Mouse (Mus musculus) heart, embryonic 11.5 days (tissue): ENCODE data around the gene Elob. TPM values are rescaled to one million over a fixed set of nuclear protein-coding genes. Genes with fewer than 3 reads are reported as not detected.

Source experiments
- ATAC-seq: fragments of 200-750 bp; cut with Nextera tagmentation; replicated peaks from 2 replicates; pipeline ENCODE4 v1.8.0; 2017; ENCODE audit warnings: moderate library complexity; ENCODE audit not compliant: insufficient number of reproducible peaks, low FRiP score, low TSS enrichment
- H3K27ac ChIP-seq: fragments of 300-500 bp; sonication (generic); 2 replicates; pipeline ENCODE4 v1.5.1; 2014; ENCODE audit warnings: mild to moderate bottlenecking, low read depth, low read length
- H3K27me3 ChIP-seq: fragments of 300-500 bp; sonication (generic); 2 replicates; pipeline ENCODE4 v1.6.1; 2014; ENCODE audit warnings: mild to moderate bottlenecking, low read length, mixed read lengths; ENCODE audit not compliant: control insufficient read depth, insufficient read depth
- H3K36me3 ChIP-seq: fragments of 300-500 bp; sonication (generic); 2 replicates; pipeline ENCODE4 v1.6.1; 2014; ENCODE audit warnings: mild to moderate bottlenecking, low read length, moderate library complexity, mixed read lengths; ENCODE audit not compliant: control insufficient read depth, insufficient read depth
- H3K4me1 ChIP-seq: fragments of 300-500 bp; sonication (generic); 2 replicates; pipeline ENCODE4 v1.6.1; 2014; ENCODE audit warnings: low read length; ENCODE audit not compliant: control insufficient read depth, insufficient read depth
- H3K4me2 ChIP-seq: fragments of 300-500 bp; sonication (generic); 2 replicates; pipeline ENCODE4 v1.6.1; 2014; ENCODE audit warnings: mild to moderate bottlenecking, moderate library complexity
- H3K4me3 ChIP-seq: fragments of 300-500 bp; sonication (generic); 2 replicates; pipeline ENCODE4 v1.5.1; 2014; ENCODE audit warnings: low read depth, low read length
- H3K9ac ChIP-seq: fragments of 300-500 bp; sonication (generic); 2 replicates; pipeline ENCODE4 v1.6.1; 2014; ENCODE audit warnings: mild to moderate bottlenecking, low read depth, low read length, moderate library complexity
- H3K9me3 ChIP-seq: fragments of 300-500 bp; sonication (generic); replicated peaks from 2 replicates; pipeline ENCODE4 v1.6.1; 2016; ENCODE audit warnings: low read length; ENCODE audit not compliant: control insufficient read depth
- WGBS: fragments of 180-500 bp; shearing (Covaris S2); extraction: QIAGEN DNeasy Blood & Tissue Kit; methylation state at CpG from one replicate; pipeline ENCODE4 v1.1.7; 2014; ENCODE audit not compliant: insufficient replicate concordance; 5-methylcytosine and 5-hydroxymethylcytosine counted together
- polyA plus RNA-seq: library from polyadenylated mRNA; unstranded; fragments of >200 nt; fragmentation: Nextera tagmentation; extraction: Ambion mirVana; gene quantifications from 2 replicates; pipeline ENCODE4 v1.2.1, GENCODE M21; 2014

Elob gene
- polyA plus RNA-seq, 1 experiment from 2014 or later = 1,004 TPM

DNA sequence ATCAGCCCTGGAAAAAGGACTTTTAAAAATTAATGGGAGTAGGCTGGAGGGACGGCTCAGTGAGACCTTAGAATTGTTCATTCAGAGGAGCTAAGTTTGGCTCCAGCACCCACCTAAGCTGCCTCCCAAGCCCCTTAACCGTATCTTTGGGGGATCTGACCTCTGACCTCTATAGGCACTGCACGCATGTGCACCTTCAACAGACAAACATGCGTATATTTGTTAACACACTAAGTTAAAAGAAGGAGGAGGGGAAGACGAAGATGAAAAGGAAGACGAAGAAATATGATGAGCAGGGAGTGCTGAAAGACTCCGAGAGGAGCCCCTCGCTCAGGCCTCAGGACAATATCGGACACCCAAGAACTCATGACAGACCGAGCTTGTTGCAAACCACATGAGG, 27.3 kb downstream of the Elob start:
- H3K9ac ChIP-seq = no peak overlapping the region
- no peak overlapping the region for H3K4me2 ChIP-seq
- H3K27me3 ChIP-seq = no peaks in the 10 kb centered on the region
- 92% methylated on average over 10 of the region's 10 CpGs for WGBS
- no peak for ATAC-seq
- H3K36me3 ChIP-seq = no peaks in the 10 kb centered on the region
- H3K4me1 ChIP-seq = peaks cover 15% of the 10 kb centered on the region
- no peak overlapping the region for H3K4me3 ChIP-seq
- H3K27ac ChIP-seq = no peak overlapping the region
- H3K9me3 ChIP-seq = no peaks in the 10 kb centered on the region

DNA sequence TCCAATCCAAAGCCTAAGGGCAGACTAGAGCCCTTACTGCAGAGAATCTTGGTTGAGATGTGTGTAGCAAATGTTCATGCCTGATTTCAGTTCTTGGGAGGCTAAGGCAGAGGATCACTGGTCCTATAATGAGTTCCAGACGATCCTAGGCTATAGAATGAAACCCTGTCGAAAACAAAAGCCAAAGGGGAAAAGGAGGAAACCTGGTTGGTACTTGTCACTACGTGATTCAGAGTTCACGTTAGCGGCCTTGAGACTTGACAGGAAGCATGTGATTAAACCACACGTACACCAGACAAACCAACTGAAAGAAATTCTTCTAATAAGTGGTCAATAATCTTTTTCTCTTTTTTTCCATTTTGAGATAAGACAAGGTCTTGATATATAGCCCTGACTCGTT, 31.6 kb downstream of the Elob start:
- ATAC-seq = no peak
- Histone ChIP-seq H3K9ac (no peak overlapping the region), H3K27me3 (no peaks in the 10 kb centered on the region), H3K27ac (no peak overlapping the region), H3K4me2 (no peak overlapping the region), H3K4me3 (no peak overlapping the region), H3K9me3 (no peaks in the 10 kb centered on the region), H3K36me3 (no peaks in the 10 kb centered on the region), H3K4me1 (no peaks in the 10 kb centered on the region)
- WGBS = 68% methylated on average over 7 of the region's 7 CpGs

DNA sequence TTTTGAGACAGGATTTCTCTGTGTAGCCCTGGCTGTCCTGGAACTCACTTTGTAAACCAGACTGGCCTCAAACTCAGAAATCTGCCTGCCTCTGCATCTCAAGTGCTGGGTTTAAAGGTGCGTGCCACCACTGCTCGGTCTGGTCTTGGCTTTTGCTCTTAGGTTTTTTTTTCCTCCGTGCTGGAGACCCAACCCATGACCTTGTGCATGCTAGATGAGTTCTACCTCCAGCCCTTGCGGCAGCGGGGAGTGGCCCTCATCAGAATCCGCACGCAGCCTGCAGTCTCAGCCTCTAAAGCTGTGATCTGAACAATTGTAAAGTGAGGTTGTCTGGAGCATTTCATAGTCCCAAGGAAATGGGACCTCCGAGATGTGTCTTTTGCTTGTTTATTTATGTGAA, 33.6 kb downstream of the Elob start:
- WGBS = 91% methylated on average over 8 of the region's 8 CpGs
- H3K36me3 ChIP-seq = no peaks in the 10 kb centered on the region
- H3K4me2 ChIP-seq = no peak overlapping the region
- no peak overlapping the region for H3K27ac ChIP-seq
- H3K9me3 ChIP-seq = no peaks in the 10 kb centered on the region
- ATAC-seq = no peak
- peaks cover 5% of the 10 kb centered on the region; the same call in 1 of the 2 replicates for H3K4me1 ChIP-seq
- no peak overlapping the region for H3K4me3 ChIP-seq
- no peak overlapping the region for H3K9ac ChIP-seq
- no peaks in the 10 kb centered on the region for H3K27me3 ChIP-seq

DNA sequence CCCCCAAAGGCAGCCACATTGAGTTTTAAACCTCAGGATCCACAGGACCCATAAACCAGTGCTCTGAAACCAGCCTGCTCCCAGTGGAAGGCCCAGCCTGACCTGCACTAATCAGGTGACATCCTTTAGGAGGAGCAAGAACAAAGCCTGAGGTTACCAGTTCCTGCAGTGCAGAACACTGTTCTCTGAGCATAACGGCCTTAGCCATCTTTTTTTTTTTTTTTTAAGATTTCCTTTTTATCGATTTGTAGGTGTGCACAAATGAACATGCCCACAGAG, 37.9 kb downstream of the Elob start:
- Histone ChIP-seq H3K27me3 (no peaks in the 10 kb centered on the region), H3K36me3 (no peaks in the 10 kb centered on the region), H3K9ac (peak overlapping the region; percentile 96; the same call in 1 of the 2 replicates), H3K9me3 (no peaks in the 10 kb centered on the region), H3K27ac (peak overlapping the region; percentile 89; the same call in 1 of the 2 replicates), H3K4me3 (peak overlapping the region; percentile 48), H3K4me2 (peak overlapping the region; percentile 86), H3K4me1 (peaks cover 9% of the 10 kb centered on the region)
- ATAC-seq = no peak
- 49% methylated on average over 2 of the region's 2 CpGs for WGBS

DNA sequence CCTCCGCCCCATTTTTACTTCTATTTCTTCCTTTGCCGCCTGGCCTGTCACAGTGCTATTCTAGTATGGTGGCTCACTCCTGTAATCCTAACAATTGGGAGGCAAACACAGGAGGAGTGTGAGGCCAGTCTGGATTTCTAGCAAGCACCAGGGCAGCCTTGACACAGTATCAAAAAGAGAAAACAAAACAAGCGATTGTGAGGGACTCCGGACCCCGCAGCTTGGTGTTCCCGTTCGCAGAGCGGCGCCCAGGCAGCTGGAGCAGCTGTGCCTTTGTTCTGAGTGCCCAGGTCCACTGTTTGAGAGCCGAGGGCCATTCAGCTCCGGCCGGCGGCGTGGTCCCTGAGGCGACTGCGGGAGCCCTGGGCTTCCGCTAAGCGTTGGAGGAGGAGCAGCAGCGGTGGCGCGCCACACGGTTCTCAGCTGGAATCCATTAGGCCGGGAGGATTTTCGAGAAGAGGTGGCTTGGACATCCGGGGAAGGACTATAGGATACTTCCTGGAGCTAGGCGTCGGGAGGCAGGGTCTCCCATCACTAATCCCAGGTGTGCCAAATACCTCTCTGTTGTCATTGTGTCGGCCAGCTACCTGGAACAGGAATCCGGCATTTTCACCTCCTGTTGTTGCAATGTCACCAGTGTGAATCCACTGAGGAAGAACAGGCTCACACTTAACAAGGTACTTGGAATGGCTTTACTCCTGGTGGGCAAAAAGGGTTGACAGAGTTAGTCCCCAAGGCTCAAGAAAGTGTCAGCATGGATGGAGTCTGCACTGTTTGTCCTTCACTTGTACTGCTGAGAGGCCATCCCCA, 38.5 kb downstream of the Elob start, which contains the start of gene Srrm2:
Gene Srrm2, plus strand, starts transcription at position 264 of the 810 bp plus-strand sequence.
- H3K9ac ChIP-seq = peak within 1 kb of the TSS; percentile 96
- no peaks in the 10 kb centered on the region for H3K27me3 ChIP-seq
- H3K4me2 ChIP-seq = peak within 1 kb of the TSS; percentile 86
- H3K4me3 ChIP-seq = peak within 1 kb of the TSS; percentile 48
- peak within 1 kb of the TSS; percentile 89 for H3K27ac ChIP-seq
- no peaks in the 10 kb centered on the region for H3K36me3 ChIP-seq
- peaks cover 9% of the 10 kb centered on the region for H3K4me1 ChIP-seq
- no peaks in the 10 kb centered on the region for H3K9me3 ChIP-seq
- peak; percentile 51; the same call in 1 of the 2 replicates for ATAC-seq
- 1% methylated on average over 29 of the region's 29 CpGs for WGBS

DNA sequence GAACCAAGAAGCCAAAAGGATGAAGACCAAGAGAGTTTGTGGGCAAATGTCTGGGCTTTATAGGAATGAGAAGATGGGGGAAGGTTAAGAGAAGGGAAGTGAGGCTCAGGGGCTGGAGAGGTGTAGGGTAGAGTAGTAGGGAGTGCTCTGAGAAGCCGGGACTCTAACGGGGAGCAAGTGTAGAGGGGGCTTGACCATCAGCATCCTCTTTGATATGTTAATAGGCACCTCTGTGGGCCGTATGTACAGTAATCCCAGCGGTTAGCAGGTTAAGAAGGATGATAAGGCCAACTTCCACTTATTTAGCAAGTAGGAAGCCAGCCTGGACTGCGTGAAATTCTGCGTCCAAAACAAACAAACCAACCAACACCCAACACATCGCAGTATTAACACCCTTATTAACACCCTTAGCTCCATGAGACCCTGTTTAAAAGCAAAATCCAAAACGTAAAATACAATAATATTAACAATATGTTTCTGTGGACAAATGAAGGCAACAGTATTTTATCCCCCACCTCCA, 39.1 kb downstream of the Elob start:
- 13% methylated on average over 8 of the region's 8 CpGs for WGBS
- Histone ChIP-seq H3K4me2 (peak overlapping the region; percentile 86), H3K9me3 (no peaks in the 10 kb centered on the region), H3K27ac (peak overlapping the region; percentile 89; the same call in 1 of the 2 replicates), H3K4me3 (peak overlapping the region; percentile 48), H3K9ac (peak overlapping the region; percentile 96), H3K36me3 (no peaks in the 10 kb centered on the region), H3K27me3 (no peaks in the 10 kb centered on the region), H3K4me1 (peaks cover 9% of the 10 kb centered on the region)
- ATAC-seq = no peak

DNA sequence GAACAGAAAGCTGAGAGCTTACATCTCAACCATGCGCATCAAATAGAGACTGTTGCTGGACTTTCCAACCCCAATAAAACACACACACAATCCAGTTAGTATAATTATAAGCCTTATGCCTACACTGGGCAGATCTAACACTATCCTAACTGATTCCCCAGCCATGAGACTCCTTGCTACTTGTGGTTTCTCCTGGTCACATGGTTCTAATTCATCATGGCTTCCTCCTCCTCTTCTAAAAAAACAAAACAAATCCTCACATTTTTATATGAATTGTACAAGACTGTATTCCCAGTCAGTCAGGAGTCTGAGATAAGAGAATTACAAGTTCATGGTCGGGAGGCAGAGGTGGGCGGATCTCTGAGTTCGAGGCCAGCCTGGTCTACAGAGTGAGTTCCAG, 40.0 kb downstream of the Elob start:
- 79% methylated on average over 4 of the region's 4 CpGs for WGBS
- Histone ChIP-seq H3K4me2 (no peak overlapping the region), H3K27me3 (no peaks in the 10 kb centered on the region), H3K9me3 (no peaks in the 10 kb centered on the region), H3K9ac (no peak overlapping the region), H3K36me3 (no peaks in the 10 kb centered on the region), H3K4me1 (peaks cover 9% of the 10 kb centered on the region), H3K4me3 (no peak overlapping the region), H3K27ac (no peak overlapping the region)
- ATAC-seq = no peak

DNA sequence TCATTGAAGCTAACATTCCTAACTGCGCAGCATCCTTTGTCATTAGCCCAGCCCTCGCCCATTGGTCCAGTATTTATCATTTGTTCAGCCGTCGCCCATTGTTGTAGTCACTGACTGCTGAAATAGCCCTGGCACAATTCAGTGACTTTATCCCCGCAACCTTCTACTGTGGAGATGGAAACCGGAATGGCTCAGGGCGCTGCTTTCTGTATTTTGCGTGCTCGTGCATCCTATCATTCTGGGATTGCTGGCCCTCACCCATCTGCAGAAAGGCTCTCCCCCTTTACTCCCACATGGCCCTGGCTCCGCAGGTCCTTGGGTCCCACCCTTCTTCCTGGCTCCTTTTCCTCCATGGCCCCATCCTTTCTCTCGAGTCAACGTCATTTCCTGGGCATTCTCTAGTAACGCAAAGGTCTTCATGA, 42.4 kb downstream of the Elob start:
- H3K4me1 ChIP-seq = peaks cover 9% of the 10 kb centered on the region
- H3K36me3 ChIP-seq = no peaks in the 10 kb centered on the region
- ATAC-seq = no peak
- H3K9ac ChIP-seq = peak overlapping the region; percentile 80; the same call in 1 of the 2 replicates
- H3K4me3 ChIP-seq = peak overlapping the region; percentile 64
- no peaks in the 10 kb centered on the region for H3K9me3 ChIP-seq
- H3K27me3 ChIP-seq = no peaks in the 10 kb centered on the region
- H3K27ac ChIP-seq = no peak overlapping the region
- peak overlapping the region; percentile 96 for H3K4me2 ChIP-seq
- WGBS = 24% methylated on average over 13 of the region's 13 CpGs
